Mouse (Mus musculus): ENCODE data around the gene Ctnnal1. TPM values are rescaled to one million over a fixed set of nuclear protein-coding genes. Genes with fewer than 3 reads are reported as not detected.

Ctnnal1 gene
- polyA plus RNA-seq, 1 experiment from 2014 or later: 16.5 TPM

- no peaks in the 10 kb centered on the region for H3K27me3 ChIP-seq (replicated peaks; ENCODE audit: control insufficient read depth, insufficient read depth, low read length)
- ATAC-seq (replicated peaks; ENCODE audit: low FRiP score) (no peak), DNase-seq (ENCODE audit: low spot score) (no peak)
- H3K36me3 ChIP-seq (ENCODE audit: control insufficient read depth, insufficient read depth, low read length): peaks cover 11% of the 10 kb centered on the region; the same call in 1 of the 2 replicates
- no peaks in the 10 kb centered on the region for H3K9me3 ChIP-seq (ENCODE audit: control insufficient read depth, low read length)
- peak overlapping the region; percentile 13; the same call in 1 of the 2 replicates for H3K27ac ChIP-seq (ENCODE audit: low read depth, low read length)
- WGBS: 72% methylated on average over 4 of the region's 4 CpGs
- H3K4me3 ChIP-seq (ENCODE audit: low read depth, low read length): no peak overlapping the region
- no peak overlapping the region for H3K9ac ChIP-seq (ENCODE audit: low read depth, low read length)
- H3K4me2 ChIP-seq: no peak overlapping the region
- no peaks in the 10 kb centered on the region for H3K4me1 ChIP-seq (replicated peaks; ENCODE audit: control insufficient read depth, insufficient read depth, low read length)
These were observed 55.9 kb downstream of the Ctnnal1 start for GRCm38 (mm10) chr4:56809050-56809449.

GRCm38 (mm10) chr4:56802669-56803150 is 62.3 kb downstream of the Ctnnal1 start:
- Histone ChIP-seq H3K9me3 (ENCODE audit: control insufficient read depth, low read length) (no peaks in the 10 kb centered on the region), H3K36me3 (ENCODE audit: control insufficient read depth, insufficient read depth, low read length) (peaks cover 21% of the 10 kb centered on the region; the same call in 1 of the 2 replicates), H3K27ac (ENCODE audit: low read depth, low read length) (peak overlapping the region; percentile 17; the same call in 1 of the 2 replicates), H3K27me3 (replicated peaks; ENCODE audit: control insufficient read depth, insufficient read depth, low read length) (no peaks in the 10 kb centered on the region), H3K4me2 (peak overlapping the region; percentile 76), H3K4me3 (ENCODE audit: low read depth, low read length) (peak overlapping the region; percentile 81), H3K9ac (ENCODE audit: low read depth, low read length) (peak overlapping the region; percentile 84), H3K4me1 (replicated peaks; ENCODE audit: control insufficient read depth, insufficient read depth, low read length) (peaks cover 7% of the 10 kb centered on the region)
- DNase-seq (ENCODE audit: low spot score) (no peak), ATAC-seq (replicated peaks; ENCODE audit: low FRiP score) (peak; percentile 42; the same call in 1 of the 2 replicates)
- 1% methylated on average over 25 of the region's 25 CpGs for WGBS

DNA sequence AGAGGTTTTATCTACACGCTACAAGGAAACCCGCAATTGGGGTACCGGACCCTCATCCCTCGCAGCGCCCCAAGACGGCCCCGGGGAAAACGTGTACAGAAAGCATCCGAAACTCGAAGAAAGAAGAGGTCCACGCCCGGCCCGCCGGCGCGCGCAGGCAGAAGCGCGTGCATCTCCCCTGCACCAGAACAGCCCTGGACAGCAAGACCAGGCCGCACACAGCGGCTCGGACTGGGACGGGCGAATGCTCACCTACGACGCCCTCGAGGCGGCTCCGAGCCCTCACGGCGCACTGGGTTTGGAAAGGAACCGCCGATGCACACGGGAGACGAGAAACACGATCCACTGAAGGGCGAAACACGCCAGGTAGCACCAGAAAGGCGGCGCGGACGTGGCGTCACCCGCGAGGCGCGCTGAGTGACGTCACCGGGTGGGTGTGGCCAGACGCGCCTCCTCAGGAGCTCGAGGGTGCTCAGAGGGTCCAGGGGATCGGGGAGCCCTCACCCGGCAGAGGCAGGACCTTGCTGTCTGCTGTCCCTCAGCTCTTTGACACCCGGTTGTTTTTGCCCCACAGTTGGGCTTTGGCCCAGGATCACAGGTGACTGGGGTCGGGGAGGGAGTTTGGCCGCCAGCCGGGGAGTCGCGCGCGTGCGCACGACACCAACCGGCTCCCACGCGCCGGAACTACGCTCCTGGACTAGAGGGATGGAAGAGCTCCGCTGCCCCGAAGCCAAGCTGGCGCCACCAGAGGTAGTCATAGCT is 62.9 kb downstream of the Ctnnal1 start, which contains the start of the genes Elp1 and Fam206a:
Elp1 (minus strand) TSS at position 425 of the 762 bp plus-strand sequence.
Fam206a (plus strand) TSS at position 439 of the 762 bp plus-strand sequence.
- Histone ChIP-seq H3K4me3 (ENCODE audit: low read depth, low read length) (peak within 1 kb of the TSS; percentile 81), H3K4me2 (peak within 1 kb of the TSS; percentile 76), H3K4me1 (replicated peaks; ENCODE audit: control insufficient read depth, insufficient read depth, low read length) (peaks cover 7% of the 10 kb centered on the region), H3K9ac (ENCODE audit: low read depth, low read length) (peak within 1 kb of the TSS; percentile 84), H3K9me3 (ENCODE audit: control insufficient read depth, low read length) (no peaks in the 10 kb centered on the region), H3K27ac (ENCODE audit: low read depth, low read length) (peak within 1 kb of the TSS; percentile 17; the same call in 1 of the 2 replicates), H3K27me3 (replicated peaks; ENCODE audit: control insufficient read depth, insufficient read depth, low read length) (no peaks in the 10 kb centered on the region), H3K36me3 (ENCODE audit: control insufficient read depth, insufficient read depth, low read length) (peaks cover 21% of the 10 kb centered on the region; the same call in 1 of the 2 replicates)
- DNase-seq (ENCODE audit: low spot score): peak; percentile 98
- ATAC-seq (replicated peaks; ENCODE audit: low FRiP score): peak; percentile 92
- WGBS: under 1% methylated on average over 69 of the region's 72 CpGs

DNA sequence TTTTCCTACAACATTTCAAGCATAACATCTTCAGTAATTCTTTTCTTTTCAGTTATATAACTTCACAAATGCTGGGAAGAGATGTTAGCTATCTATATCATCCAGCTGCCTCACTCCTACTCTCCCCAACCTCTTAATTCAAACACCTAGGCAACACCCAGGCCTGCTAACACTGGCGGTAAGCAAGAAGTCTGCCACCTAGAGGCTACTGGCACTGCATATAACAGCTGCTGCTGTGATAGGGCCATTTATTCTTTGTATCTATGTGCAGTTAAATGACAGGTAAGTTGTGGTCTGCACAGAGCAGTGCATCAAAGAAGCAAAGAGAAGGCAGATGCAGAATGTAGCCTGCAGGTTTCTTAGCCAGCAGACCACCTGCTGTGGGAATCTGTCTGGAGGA is 73.6 kb downstream of the Ctnnal1 start:
- no peak overlapping the region for H3K4me2 ChIP-seq
- no peak overlapping the region for H3K27ac ChIP-seq (ENCODE audit: low read depth, low read length)
- ATAC-seq (replicated peaks; ENCODE audit: low FRiP score) (no peak), DNase-seq (ENCODE audit: low spot score) (no peak)
- no peaks in the 10 kb centered on the region for H3K9me3 ChIP-seq (ENCODE audit: control insufficient read depth, low read length)
- WGBS: 55% methylated on average over 1 of the region's 1 CpGs
- no peak overlapping the region for H3K9ac ChIP-seq (ENCODE audit: low read depth, low read length)
- H3K36me3 ChIP-seq (ENCODE audit: control insufficient read depth, insufficient read depth, low read length): peaks cover 58% of the 10 kb centered on the region
- no peaks in the 10 kb centered on the region for H3K4me1 ChIP-seq (replicated peaks; ENCODE audit: control insufficient read depth, insufficient read depth, low read length)
- H3K4me3 ChIP-seq (ENCODE audit: low read depth, low read length): no peak overlapping the region
- no peaks in the 10 kb centered on the region for H3K27me3 ChIP-seq (replicated peaks; ENCODE audit: control insufficient read depth, insufficient read depth, low read length)

GRCm38 (mm10) chr4:56771065-56771464 is 93.9 kb downstream of the Ctnnal1 start:
- Histone ChIP-seq H3K9ac (ENCODE audit: low read depth, low read length) (no peak overlapping the region), H3K4me3 (ENCODE audit: low read depth, low read length) (no peak overlapping the region), H3K27ac (ENCODE audit: low read depth, low read length) (no peak overlapping the region), H3K36me3 (ENCODE audit: control insufficient read depth, insufficient read depth, low read length) (peaks cover 47% of the 10 kb centered on the region), H3K4me1 (replicated peaks; ENCODE audit: control insufficient read depth, insufficient read depth, low read length) (no peaks in the 10 kb centered on the region), H3K9me3 (ENCODE audit: control insufficient read depth, low read length) (no peaks in the 10 kb centered on the region), H3K4me2 (no peak overlapping the region), H3K27me3 (replicated peaks; ENCODE audit: control insufficient read depth, insufficient read depth, low read length) (no peaks in the 10 kb centered on the region)
- 83% methylated on average over 1 of the region's 1 CpGs for WGBS
- ATAC-seq (replicated peaks; ENCODE audit: low FRiP score) (no peak), DNase-seq (ENCODE audit: low spot score) (no peak)

DNA sequence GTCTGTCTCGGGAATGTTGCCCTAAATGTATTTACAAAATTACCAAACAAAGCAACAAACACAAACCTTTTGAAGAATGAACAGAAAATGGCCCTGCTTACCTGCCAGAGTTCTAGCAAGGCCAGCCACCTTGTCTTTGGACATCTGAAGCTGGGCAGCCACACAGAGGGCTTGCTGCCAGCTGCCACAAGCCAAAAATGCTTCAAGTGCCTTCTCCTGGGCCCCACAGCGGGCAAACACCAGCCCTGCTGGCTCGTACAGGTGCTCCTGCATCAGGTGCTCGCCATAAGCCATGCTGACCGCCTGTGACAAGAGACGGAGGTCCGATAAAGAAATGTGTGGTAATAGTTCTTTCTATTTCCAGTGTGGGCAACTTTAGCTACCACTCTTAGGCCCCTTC is 96.1 kb downstream of the Ctnnal1 start:
- Histone ChIP-seq H3K9me3 (ENCODE audit: control insufficient read depth, low read length) (no peaks in the 10 kb centered on the region), H3K27ac (ENCODE audit: low read depth, low read length) (no peak overlapping the region), H3K27me3 (replicated peaks; ENCODE audit: control insufficient read depth, insufficient read depth, low read length) (no peaks in the 10 kb centered on the region), H3K4me2 (no peak overlapping the region), H3K36me3 (ENCODE audit: control insufficient read depth, insufficient read depth, low read length) (peaks cover 49% of the 10 kb centered on the region), H3K9ac (ENCODE audit: low read depth, low read length) (no peak overlapping the region), H3K4me1 (replicated peaks; ENCODE audit: control insufficient read depth, insufficient read depth, low read length) (no peaks in the 10 kb centered on the region), H3K4me3 (ENCODE audit: low read depth, low read length) (no peak overlapping the region)
- ATAC-seq (replicated peaks; ENCODE audit: low FRiP score): no peak
- DNase-seq (ENCODE audit: low spot score): no peak
- 92% methylated on average over 7 of the region's 7 CpGs for WGBS

GRCm38 (mm10) chr4:56767861-56768284 is 97.1 kb downstream of the Ctnnal1 start:
- no peak overlapping the region for H3K27ac ChIP-seq (ENCODE audit: low read depth, low read length)
- H3K27me3 ChIP-seq (replicated peaks; ENCODE audit: control insufficient read depth, insufficient read depth, low read length): no peaks in the 10 kb centered on the region
- H3K36me3 ChIP-seq (ENCODE audit: control insufficient read depth, insufficient read depth, low read length): peaks cover 45% of the 10 kb centered on the region
- ATAC-seq (replicated peaks; ENCODE audit: low FRiP score) (no peak), DNase-seq (ENCODE audit: low spot score) (no peak)
- no peak overlapping the region for H3K4me2 ChIP-seq
- no peaks in the 10 kb centered on the region for H3K4me1 ChIP-seq (replicated peaks; ENCODE audit: control insufficient read depth, insufficient read depth, low read length)
- no peak overlapping the region for H3K4me3 ChIP-seq (ENCODE audit: low read depth, low read length)
- H3K9me3 ChIP-seq (ENCODE audit: control insufficient read depth, low read length): no peaks in the 10 kb centered on the region
- 74% methylated on average over 5 of the region's 5 CpGs for WGBS
- no peak overlapping the region for H3K9ac ChIP-seq (ENCODE audit: low read depth, low read length)

Data from liver, embryonic 11.5 days (tissue).